Mouse (Mus musculus): Measurements from ENCODE around the gene Rpl22.

Gene Rpl22

GRCm38 (mm10) chr4:152325574-152326411, at the start of gene Rpl22:
Gene Rpl22 (plus strand): TSS chr4:152325742.
- peak; percentile 99 for DNase-seq

GRCm38 (mm10) chr4:152276389-152277347, 48.9 kb upstream of the Rpl22 start:
- DNase-seq = peak; percentile 63

DNA sequence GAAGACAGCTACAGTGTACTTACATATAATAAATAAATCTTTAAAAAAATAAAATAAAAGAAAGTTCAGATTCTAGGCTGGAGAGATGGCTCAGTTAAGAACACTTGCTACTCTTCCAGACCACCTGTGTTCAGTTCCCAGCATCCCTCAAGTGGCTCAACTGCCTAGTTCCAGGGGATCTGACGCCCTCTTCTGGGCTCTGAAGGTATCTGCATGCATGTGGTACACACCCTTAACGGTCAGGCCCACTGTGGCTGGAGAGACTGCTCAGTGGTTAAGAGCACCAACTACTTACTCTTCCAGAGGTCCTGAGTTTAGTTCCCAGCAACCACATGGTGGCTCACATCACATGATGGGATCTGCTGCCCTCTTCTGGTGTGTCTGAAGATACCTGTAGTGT, 47.6 kb upstream of the Rpl22 start:
- no peak for DNase-seq

DNA sequence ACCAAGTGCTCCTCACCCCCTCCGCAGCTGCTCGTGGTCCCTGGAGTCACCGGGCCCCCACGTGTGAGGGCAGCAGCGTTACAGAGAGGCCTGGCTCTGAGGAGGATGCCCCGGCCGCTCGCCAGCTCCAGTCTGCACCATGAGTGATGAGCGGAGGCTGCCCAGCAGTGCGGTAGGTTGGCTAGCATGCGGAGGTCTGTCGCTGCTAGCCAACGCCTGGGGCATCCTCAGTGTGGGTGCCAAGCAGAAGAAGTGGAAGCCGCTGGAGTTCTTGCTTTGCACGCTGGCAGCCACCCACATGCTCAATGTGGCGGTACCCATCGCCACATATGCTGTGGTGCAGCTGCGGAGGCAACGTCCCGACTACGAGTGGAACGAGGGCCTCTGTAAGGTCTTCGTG, 46.6 kb upstream of the Rpl22 start:
- DNase-seq = no peak

- DNase-seq = no peak
Observed at GRCm38 (mm10) chr4:152281601-152282000, 43.9 kb upstream of the Rpl22 start.

- DNase-seq = no peak
Observed at GRCm38 (mm10) chr4:152282721-152283120, 42.8 kb upstream of the Rpl22 start.

GRCm38 (mm10) chr4:152283186-152283950, 42.2 kb upstream of the Rpl22 start:
- DNase-seq = peak; percentile 94

- peak; percentile 79 for DNase-seq
Observed at GRCm38 (mm10) chr4:152285505-152285904, 40.0 kb upstream of the Rpl22 start.

DNA sequence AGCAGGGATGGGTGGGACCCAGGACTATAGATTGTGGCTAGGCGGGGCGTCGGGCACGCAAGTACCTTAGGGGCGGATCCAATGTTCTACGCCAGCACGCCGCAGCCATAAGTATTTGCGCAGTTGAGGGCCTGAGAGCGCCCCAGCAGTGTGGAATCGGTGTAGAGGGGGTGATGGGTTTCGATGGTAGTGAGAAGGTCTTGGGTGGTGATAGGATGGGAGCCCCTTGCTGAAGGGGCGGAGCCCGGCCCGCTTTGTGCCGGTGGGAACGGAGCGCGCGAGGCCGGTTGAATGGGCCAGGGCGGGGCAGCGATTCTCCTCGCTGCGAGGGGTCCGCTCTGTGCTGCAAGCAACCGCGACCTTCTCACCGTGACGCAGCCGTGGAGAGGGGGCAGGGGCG, 39.4 kb upstream of the Rpl22 start:
- no peak for DNase-seq

DNA sequence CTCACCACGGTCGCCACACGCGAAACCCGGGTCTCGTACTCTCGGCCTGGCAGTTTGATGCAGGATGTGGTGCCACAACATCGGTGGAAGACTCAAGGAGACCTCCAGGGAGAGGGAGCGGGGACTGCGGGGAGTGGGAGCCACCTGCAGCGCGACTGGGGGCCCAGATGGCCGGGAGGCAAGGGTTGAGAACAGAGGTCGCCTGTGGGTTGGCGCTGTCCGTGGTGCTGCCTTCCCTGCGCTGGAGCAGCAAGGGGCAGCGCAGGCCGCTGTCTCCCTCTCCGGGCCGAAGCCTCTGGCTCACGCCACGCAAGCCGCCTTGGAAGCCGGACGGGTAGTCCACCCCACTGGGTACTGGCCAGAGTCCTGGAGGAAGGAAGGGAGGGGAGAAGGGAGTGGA, 38.7 kb upstream of the Rpl22 start:
- DNase-seq = peak; percentile 81

DNA sequence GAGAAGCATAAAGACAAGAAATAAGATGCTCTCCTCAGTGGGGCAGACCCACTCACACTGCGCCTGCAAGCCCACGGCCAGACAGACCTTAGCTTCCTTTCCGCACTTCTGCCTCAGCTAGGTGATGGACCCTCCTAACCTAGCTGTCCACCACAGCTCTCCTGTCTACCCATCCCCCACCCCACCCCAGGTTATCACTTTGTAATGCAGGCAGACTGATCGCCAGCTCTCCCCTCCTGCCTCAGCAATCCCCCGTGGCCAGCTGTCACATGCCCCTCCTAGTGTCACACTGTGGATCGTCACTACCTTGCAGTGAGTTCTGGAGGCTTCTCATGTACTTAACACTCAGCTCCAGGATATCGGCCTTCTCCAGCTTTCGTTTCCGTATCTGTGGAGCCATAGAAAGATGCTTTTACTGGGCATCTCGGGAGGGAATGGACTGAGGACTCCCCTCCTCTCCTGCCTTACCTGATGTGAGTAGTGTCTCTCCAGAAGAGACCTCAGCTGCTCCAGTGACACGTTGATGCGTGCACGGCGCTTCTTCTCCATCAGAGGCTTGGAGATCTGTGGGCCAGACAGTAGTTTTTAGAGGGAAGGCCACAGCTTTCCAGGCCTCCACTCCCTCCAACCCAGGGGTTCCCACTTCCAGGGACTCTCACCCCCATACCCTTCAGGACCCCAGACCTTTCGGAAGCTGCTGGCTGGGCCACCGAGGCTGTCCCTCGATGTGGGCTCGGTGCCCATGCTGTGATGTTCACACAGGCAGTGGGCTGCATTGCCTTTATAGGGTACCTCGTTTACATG, 38.0 kb upstream of the Rpl22 start:
- DNase-seq = peak; percentile 50

DNA sequence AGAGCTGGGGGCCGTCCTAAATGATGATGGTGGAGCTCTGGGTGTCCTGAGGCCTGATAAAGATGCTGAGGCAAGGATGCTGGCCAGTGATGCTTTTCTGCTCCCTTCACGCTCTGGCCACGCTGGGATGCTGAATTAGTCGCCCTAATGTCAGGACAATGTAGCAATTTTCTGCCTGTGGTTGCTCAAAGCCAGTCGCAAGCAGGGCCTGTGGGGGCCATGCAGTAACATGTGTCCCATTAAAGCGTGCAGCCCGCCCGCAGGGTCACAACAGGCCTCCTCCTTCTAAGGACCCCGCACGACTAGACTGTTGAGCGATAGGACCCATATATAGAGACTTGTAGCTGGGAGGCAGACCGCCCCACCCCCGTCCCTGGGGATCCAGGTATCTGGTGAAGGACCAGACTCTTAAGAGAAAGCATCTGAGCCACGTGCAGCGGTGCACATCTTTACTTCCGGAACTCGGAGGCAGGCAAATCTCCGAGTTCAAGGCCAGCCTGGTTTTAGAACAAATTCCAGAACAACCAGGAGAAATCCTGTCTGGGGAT, 37.1 kb upstream of the Rpl22 start:
- DNase-seq = no peak

DNA sequence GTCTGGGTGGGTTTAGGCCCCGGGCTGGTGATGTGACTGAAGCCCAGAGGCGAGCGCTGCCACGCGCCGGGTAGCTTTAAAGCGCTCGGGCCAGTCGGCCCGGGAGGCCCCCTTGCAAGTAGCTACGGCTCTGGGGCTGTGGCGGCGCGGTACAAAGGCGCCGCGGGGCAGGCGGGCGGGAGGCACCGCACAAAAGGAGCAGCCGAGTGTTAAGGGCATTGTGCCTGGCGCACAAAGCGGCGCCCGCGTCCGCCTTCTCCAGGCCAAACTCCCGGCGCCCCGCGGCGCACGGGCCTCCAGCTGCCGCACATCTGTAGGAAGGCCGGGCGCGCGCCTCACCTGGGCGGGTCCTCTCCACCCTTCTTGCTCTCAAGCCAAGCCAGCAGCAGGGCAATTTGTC, 35.2 kb upstream of the Rpl22 start:
- peak; percentile 82 for DNase-seq

GRCm38 (mm10) chr4:152290991-152291390, 34.6 kb upstream of the Rpl22 start:
- no peak for DNase-seq

DNA sequence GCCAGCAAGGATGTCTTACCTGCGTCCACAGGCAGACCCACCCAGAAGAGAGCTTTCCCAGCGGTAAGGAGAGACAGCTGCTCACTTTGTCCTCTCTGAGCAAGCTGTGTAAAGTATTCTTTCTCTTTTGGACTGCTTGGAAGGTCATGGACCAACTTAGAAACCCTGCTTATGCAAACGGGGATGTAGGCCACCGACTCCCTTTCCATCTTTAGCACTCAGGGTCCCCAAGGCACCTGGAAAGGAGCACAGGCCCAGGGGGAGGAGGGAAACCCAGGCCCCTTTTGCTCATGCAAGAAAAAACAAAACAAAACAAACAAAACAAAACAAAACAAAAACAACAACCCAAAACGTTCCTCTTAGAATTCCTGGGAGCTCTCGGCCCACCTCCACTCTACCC, 34.0 kb upstream of the Rpl22 start, which contains the start of gene Hes3:
Gene Hes3 (minus strand): TSS at position 101 of the 400 bp plus-strand sequence.
- DNase-seq = no peak

DNA sequence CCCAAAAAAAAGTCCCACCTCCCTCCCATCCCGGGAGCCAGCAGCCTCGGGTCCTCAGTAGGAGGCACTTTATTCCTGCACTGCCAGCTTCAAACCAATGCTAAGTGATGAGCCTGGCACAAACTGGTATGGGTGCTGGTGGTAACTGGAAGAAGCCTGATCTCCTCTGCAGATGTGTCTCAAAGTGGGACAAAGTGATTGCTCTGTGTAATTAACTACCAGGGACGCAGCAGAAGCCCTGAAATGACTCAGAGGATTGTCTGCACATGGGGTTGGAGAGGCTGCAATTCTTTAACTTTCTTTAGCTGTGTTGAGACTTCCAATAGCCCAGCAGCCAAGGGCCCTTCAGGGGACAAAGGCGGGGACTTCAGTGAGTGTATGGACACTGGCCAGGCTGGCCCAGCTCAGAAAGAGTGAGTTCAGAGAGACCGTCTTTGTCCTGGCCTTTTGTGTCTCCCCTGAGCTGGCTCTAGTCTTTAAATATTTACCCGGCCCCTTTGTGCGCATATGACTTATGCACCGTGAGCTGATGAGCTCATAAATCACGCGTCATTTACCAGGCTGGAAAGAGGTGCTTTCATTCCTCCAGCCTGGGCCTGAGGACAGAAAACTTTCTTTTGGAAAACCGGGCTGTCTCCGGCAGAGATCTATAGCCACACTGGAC, 33.3 kb upstream of the Rpl22 start:
- peak; percentile 36 for DNase-seq

DNA sequence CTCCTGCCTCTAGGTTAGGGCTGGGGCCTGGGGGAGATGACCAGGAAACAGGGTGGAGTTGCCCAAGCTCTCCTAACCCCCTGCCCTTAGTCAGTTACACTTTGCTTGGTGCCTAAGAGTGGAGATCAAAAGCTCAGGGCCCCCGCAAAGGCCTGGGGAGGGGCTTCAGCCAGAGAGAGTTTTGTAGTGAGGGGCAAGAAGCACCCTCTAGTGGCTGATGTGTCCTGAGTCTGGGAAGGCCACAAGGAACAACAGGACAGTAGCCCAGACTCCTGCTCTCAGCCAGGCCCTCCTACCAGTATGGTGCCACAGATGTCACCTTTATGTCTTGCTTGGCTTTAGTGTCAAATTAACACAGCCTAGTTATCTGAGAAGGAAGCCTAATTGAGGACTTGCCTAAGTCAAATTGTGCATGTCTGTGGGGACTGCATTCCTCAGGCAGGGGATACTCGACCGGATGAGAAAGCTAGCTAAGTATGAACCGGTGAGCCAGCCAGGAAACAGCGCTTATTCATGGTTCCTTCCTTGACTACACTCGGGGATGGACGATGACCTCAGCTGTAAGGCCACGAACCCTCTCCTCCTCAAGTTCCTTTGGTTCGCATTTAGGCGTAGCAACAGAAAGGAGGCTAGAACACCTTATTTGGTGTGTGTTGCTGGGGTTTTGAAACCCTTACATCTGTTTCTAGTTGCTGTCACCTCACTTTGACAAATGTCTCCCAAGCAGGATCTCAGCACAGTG, 31.2 kb upstream of the Rpl22 start:
- peak; percentile 41 for DNase-seq

- no peak for DNase-seq
Observed at GRCm38 (mm10) chr4:152295916-152296315, 29.6 kb upstream of the Rpl22 start.

- DNase-seq = no peak
Observed at GRCm38 (mm10) chr4:152296371-152296770, 29.2 kb upstream of the Rpl22 start.
